Mouse (Mus musculus) lung, postnatal 25 days (tissue): ENCODE data around the gene 2810408A11Rik.

Source experiments
- DNase-seq: peaks from one replicate; pipeline ENCODE4 v3.0.0; 2022; ENCODE audit warnings: low spot score

Gene 2810408A11Rik

GRCm38 (mm10) chr11:69900471-69901405, at the start of gene 2810408A11Rik, which contains the start of gene Neurl4:
TSS of gene 2810408A11Rik (minus strand) at chr11:69900987.
TSS of gene Neurl4 (plus strand) at chr11:69901072.
- DNase-seq: peak; percentile 96

- peak; percentile 89 for DNase-seq
These were observed 48.0 kb upstream of the 2810408A11Rik start for GRCm38 (mm10) chr11:69948763-69949150.

- DNase-seq: peak; percentile 91
These were observed 47.4 kb upstream of the 2810408A11Rik start, which contains the start of gene Slc2a4 for GRCm38 (mm10) chr11:69948066-69948762. TSS of gene Slc2a4 (minus strand) at chr11:69948188.

GRCm38 (mm10) chr11:69947337-69948065, 46.7 kb upstream of the 2810408A11Rik start:
- no peak for DNase-seq

GRCm38 (mm10) chr11:69945997-69946891, 45.5 kb upstream of the 2810408A11Rik start:
- DNase-seq: no peak

GRCm38 (mm10) chr11:69945216-69945615, 44.4 kb upstream of the 2810408A11Rik start:
- no peak for DNase-seq

GRCm38 (mm10) chr11:69940962-69941361, 40.2 kb upstream of the 2810408A11Rik start:
- DNase-seq: no peak

GRCm38 (mm10) chr11:69939731-69940130, 38.9 kb upstream of the 2810408A11Rik start:
- DNase-seq: no peak

- no peak for DNase-seq
These were observed 38.4 kb upstream of the 2810408A11Rik start for GRCm38 (mm10) chr11:69939181-69939580.

- no peak for DNase-seq
These were observed 37.7 kb upstream of the 2810408A11Rik start for GRCm38 (mm10) chr11:69938401-69938979.

GRCm38 (mm10) chr11:69937834-69938233, 37.0 kb upstream of the 2810408A11Rik start:
- DNase-seq: no peak

GRCm38 (mm10) chr11:69937385-69937784, 36.6 kb upstream of the 2810408A11Rik start:
- DNase-seq: no peak

- no peak for DNase-seq
These were observed 36.0 kb upstream of the 2810408A11Rik start for GRCm38 (mm10) chr11:69936714-69937347.

GRCm38 (mm10) chr11:69936156-69936555, 35.4 kb upstream of the 2810408A11Rik start:
- no peak for DNase-seq

GRCm38 (mm10) chr11:69935137-69935879, 34.5 kb upstream of the 2810408A11Rik start, which contains the start of gene Ybx2:
TSS of gene Ybx2 (plus strand) at chr11:69935796.
- DNase-seq: peak; percentile 86

GRCm38 (mm10) chr11:69934681-69935080, 33.9 kb upstream of the 2810408A11Rik start:
- DNase-seq: no peak

- DNase-seq: peak; percentile 92
These were observed 33.4 kb upstream of the 2810408A11Rik start for GRCm38 (mm10) chr11:69934169-69934568.

GRCm38 (mm10) chr11:69933066-69933465, 32.3 kb upstream of the 2810408A11Rik start:
- DNase-seq: no peak

GRCm38 (mm10) chr11:69932254-69932653, 31.5 kb upstream of the 2810408A11Rik start:
- no peak for DNase-seq
